Mouse (Mus musculus) brain, adult 2 months (tissue): ENCODE measurements around the gene Fosl2.
A peak's percentile ranks its signal among the peaks of the same experiment; 100 is the strongest.

ENCODE experiments used
- DNase-seq: peaks from one replicate; pipeline ENCODE4 v3.0.0; 2011; ENCODE audit warnings: low read depth, low spot score

The Fosl2 gene

GRCm38 (mm10) chr5:32134051-32134732, 1.4 kb upstream of the Fosl2 start:
- DNase-seq = no peak

- DNase-seq = no peak
These were observed 682 bp upstream of the Fosl2 start for GRCm38 (mm10) chr5:32134903-32135335.

- DNase-seq = peak; percentile 64
These were observed 781 bp downstream of the Fosl2 start for GRCm38 (mm10) chr5:32136301-32136863.

GRCm38 (mm10) chr5:32137106-32137522, 1.5 kb downstream of the Fosl2 start:
- DNase-seq = no peak

- no peak for DNase-seq
These were observed 3.0 kb downstream of the Fosl2 start for GRCm38 (mm10) chr5:32138446-32139195.

GRCm38 (mm10) chr5:32139516-32140037, 4.0 kb downstream of the Fosl2 start:
- DNase-seq = peak; percentile 77

- no peak for DNase-seq
These were observed 6.3 kb downstream of the Fosl2 start for GRCm38 (mm10) chr5:32141899-32142298.

- DNase-seq = no peak
These were observed 7.9 kb downstream of the Fosl2 start for GRCm38 (mm10) chr5:32143433-32143970.

- no peak for DNase-seq
These were observed 10.7 kb downstream of the Fosl2 start for GRCm38 (mm10) chr5:32146281-32146680.

GRCm38 (mm10) chr5:32148593-32148992, 13.0 kb downstream of the Fosl2 start:
- no peak for DNase-seq

GRCm38 (mm10) chr5:32151244-32151643, 15.6 kb downstream of the Fosl2 start:
- no peak for DNase-seq

- no peak for DNase-seq
These were observed 17.3 kb downstream of the Fosl2 start for GRCm38 (mm10) chr5:32152725-32153417.

GRCm38 (mm10) chr5:32153418-32153740, 17.8 kb downstream of the Fosl2 start:
- no peak for DNase-seq

GRCm38 (mm10) chr5:32153791-32154490, 18.3 kb downstream of the Fosl2 start:
- peak; percentile 21 for DNase-seq

- no peak for DNase-seq
These were observed 19.5 kb downstream of the Fosl2 start for GRCm38 (mm10) chr5:32154931-32155688.

- DNase-seq = no peak
These were observed 20.3 kb downstream of the Fosl2 start for GRCm38 (mm10) chr5:32155927-32156326.

- no peak for DNase-seq
These were observed 28.0 kb downstream of the Fosl2 start for GRCm38 (mm10) chr5:32163478-32164043.

- DNase-seq = no peak
These were observed 36.6 kb downstream of the Fosl2 start for GRCm38 (mm10) chr5:32172188-32172587.

GRCm38 (mm10) chr5:32176800-32177199, 41.2 kb downstream of the Fosl2 start:
- no peak for DNase-seq

GRCm38 (mm10) chr5:32177737-32178136, 42.1 kb downstream of the Fosl2 start:
- DNase-seq = no peak
